Mouse (Mus musculus): ENCODE data around the gene Mylk. TPM values are rescaled to one million over a fixed set of nuclear protein-coding genes. Genes with fewer than 3 reads are reported as not detected.

The Mylk gene
- polyA plus RNA-seq, 1 experiment, result 90.1 TPM

DNA sequence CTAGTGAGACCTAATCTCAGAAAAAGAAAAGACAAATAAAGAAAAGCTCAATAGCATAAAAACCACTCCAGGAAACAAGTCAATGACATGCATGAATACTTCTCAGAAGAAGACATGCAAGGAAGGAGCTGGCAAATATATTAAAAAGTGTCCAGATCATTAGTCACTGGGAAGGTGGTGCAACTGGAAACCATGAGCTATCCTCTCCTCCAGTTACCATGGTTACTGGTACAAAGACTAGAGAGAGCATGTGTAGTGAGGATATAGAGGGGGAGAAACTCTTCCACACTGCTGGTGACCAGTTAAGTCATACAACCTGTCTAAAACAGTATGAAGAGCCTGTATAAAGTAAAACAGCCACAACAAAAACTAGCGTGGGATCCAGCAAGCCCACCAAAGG is 21.2 kb downstream of the Mylk start:
- Histone ChIP-seq H3K4me3 (replicated peaks) (peak overlapping the region; percentile 30), H3K9me3 (peaks cover 7% of the 10 kb centered on the region), H3K4me1 (peaks cover 43% of the 10 kb centered on the region), H3K36me3 (replicated peaks; ENCODE audit: low read length) (peaks cover 57% of the 10 kb centered on the region), H3K27me3 (replicated peaks) (no peaks in the 10 kb centered on the region)
- no peak for TF ChIP-seq FLI1 (IDR thresholded peaks at IDR 0.05; ENCODE audit: low read length)
- TF ChIP-seq GATA1 (IDR thresholded peaks at IDR 0.05; ENCODE audit: borderline replicate concordance, low read length), result no peak

DNA sequence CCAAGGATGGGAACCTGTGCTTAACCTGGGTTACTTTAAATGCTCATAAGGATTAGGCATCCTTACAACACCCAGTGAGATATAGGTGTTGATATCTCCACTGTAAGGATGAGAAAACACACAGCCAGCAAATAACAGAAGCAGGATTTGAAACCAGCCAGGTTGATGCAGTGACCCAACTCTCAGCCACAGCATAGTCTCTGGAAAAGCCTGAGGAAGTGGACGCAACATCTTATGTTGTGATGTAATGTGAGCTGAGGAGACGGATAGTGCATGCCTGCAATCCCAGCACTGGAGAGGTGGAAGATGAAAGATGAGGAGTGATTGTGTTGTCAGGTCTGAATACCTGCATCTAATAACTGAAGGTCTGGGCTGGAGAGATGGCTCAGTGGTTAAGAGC is 22.4 kb downstream of the Mylk start:
- H3K4me1 ChIP-seq, result peaks cover 44% of the 10 kb centered on the region
- peaks cover 52% of the 10 kb centered on the region for H3K36me3 ChIP-seq (replicated peaks; ENCODE audit: low read length)
- H3K27me3 ChIP-seq (replicated peaks), result no peaks in the 10 kb centered on the region
- peaks cover 7% of the 10 kb centered on the region for H3K9me3 ChIP-seq
- no peak overlapping the region for H3K4me3 ChIP-seq (replicated peaks)
- TF ChIP-seq GATA1 (IDR thresholded peaks at IDR 0.05; ENCODE audit: borderline replicate concordance, low read length) (no peak), FLI1 (IDR thresholded peaks at IDR 0.05; ENCODE audit: low read length) (no peak)

DNA sequence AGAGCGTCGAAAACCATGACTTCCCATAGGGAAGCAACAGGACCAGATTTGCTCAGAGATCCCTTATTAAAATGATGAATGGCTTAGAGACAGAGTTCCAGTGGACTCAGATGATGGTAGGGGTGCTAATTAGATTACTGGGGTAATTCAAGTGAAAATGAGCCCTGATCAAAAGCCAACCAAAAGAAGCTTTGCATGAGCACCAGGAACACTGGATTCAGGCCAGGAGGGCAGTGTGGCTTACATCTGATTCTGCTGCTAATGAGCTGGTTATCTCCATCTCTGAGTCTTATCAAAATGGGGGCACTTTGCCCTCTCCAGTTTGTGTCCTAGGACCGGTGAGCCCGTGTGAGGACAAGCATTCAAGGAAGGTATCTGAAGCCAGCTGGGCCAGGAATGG is 23.4 kb downstream of the Mylk start:
- H3K4me3 ChIP-seq (replicated peaks), result no peak overlapping the region
- peaks cover 48% of the 10 kb centered on the region for H3K4me1 ChIP-seq
- H3K27me3 ChIP-seq (replicated peaks), result no peaks in the 10 kb centered on the region
- peaks cover 7% of the 10 kb centered on the region for H3K9me3 ChIP-seq
- H3K36me3 ChIP-seq (replicated peaks; ENCODE audit: low read length), result peaks cover 47% of the 10 kb centered on the region
- TF ChIP-seq GATA1 (IDR thresholded peaks at IDR 0.05; ENCODE audit: borderline replicate concordance, low read length), result no peak
- TF ChIP-seq FLI1 (IDR thresholded peaks at IDR 0.05; ENCODE audit: low read length), result no peak

- Histone ChIP-seq H3K9me3 (peaks cover 7% of the 10 kb centered on the region), H3K4me3 (replicated peaks) (no peak overlapping the region), H3K4me1 (peaks cover 41% of the 10 kb centered on the region), H3K27me3 (replicated peaks) (no peaks in the 10 kb centered on the region), H3K36me3 (replicated peaks; ENCODE audit: low read length) (peaks cover 42% of the 10 kb centered on the region)
- TF ChIP-seq FLI1 (IDR thresholded peaks at IDR 0.05; ENCODE audit: low read length), result no peak
- TF ChIP-seq GATA1 (IDR thresholded peaks at IDR 0.05; ENCODE audit: borderline replicate concordance, low read length), result no peak
Measured at GRCm38 (mm10) chr16:34770127-34770526, 25.1 kb downstream of the Mylk start.

GRCm38 (mm10) chr16:34772445-34773032 is 27.5 kb downstream of the Mylk start:
- no peak for TF ChIP-seq GATA1 (IDR thresholded peaks at IDR 0.05; ENCODE audit: borderline replicate concordance, low read length)
- no peak for TF ChIP-seq FLI1 (IDR thresholded peaks at IDR 0.05; ENCODE audit: low read length)
- no peak overlapping the region for H3K4me3 ChIP-seq (replicated peaks)
- no peaks in the 10 kb centered on the region for H3K27me3 ChIP-seq (replicated peaks)
- peaks cover 32% of the 10 kb centered on the region for H3K4me1 ChIP-seq
- H3K9me3 ChIP-seq, result no peaks in the 10 kb centered on the region
- peaks cover 35% of the 10 kb centered on the region for H3K36me3 ChIP-seq (replicated peaks; ENCODE audit: low read length)

DNA sequence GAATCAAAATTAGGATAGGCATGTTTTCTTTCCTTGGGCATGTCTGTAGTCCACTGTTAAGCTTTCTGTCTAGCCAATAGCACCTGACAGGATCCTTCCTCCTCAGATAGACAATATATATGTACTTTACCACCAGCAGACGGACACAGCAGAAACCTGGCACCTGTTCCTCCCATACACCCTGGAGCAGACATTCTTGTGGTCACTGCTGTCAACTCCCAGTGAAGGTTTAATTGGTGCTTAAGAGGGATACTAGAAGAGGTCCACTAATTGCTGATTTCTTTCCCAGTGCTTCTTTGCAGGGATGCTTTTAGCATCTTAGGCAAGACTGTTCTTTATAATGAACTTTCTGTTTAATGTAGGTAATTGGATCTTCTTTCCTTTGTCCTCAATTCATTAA is 37.4 kb downstream of the Mylk start:
- TF ChIP-seq GATA1 (IDR thresholded peaks at IDR 0.05; ENCODE audit: borderline replicate concordance, low read length) (no peak), FLI1 (IDR thresholded peaks at IDR 0.05; ENCODE audit: low read length) (no peak)

DNA sequence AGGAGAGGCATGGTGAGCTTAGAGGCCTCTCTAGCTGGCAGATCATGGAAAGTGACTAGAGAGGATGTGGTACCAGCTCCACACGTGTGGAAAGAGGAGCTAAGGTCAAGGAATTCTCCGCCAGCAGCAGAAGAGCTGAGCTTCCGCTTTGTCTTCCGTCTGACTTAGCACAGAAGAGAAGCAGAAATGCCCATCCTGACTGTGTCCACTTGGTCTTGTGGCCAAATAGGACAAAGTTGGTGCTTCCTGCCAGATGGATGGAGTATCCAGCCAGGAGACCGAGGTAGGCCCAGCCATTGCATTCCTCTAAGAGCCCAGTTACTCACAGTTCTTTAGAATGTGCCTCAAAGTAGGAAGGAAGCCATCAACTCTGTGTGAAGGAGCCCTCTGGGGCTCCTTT is 38.5 kb downstream of the Mylk start:
- TF ChIP-seq FLI1 (IDR thresholded peaks at IDR 0.05; ENCODE audit: low read length) (no peak), GATA1 (IDR thresholded peaks at IDR 0.05; ENCODE audit: borderline replicate concordance, low read length) (no peak)

More for the DNA sequence above, 37.4 kb downstream of the Mylk start:
- H3K4me1 ChIP-seq, result peaks cover 69% of the 10 kb centered on the region
- no peaks in the 10 kb centered on the region for H3K9me3 ChIP-seq
- no peak overlapping the region for H3K4me3 ChIP-seq (replicated peaks)
- no peaks in the 10 kb centered on the region for H3K27me3 ChIP-seq (replicated peaks)
- peaks cover 13% of the 10 kb centered on the region for H3K36me3 ChIP-seq (replicated peaks; ENCODE audit: low read length)

DNA sequence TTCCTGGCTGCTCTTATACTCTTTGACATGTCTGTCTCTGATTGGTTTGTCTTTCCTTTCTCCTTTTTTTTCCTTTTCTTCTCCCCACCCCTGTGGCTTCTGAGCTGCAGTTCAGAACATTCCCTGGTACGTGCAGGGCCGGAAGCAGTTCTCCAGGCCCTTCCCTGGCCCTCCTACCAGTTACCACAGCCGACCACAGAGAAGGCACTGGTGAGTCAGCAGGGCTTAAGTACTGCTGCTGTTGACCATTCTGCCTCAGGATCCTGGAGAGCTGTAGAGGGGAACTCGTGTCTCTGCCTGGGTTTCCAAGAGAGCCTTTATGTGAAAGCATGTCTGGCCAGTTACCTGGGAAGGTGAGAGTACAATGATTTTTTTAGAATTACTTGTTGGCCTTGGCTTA is 39.7 kb downstream of the Mylk start:
- Histone ChIP-seq H3K4me1 (peaks cover 92% of the 10 kb centered on the region), H3K9me3 (no peaks in the 10 kb centered on the region), H3K4me3 (replicated peaks) (peak overlapping the region; percentile 87), H3K36me3 (replicated peaks; ENCODE audit: low read length) (peaks cover 30% of the 10 kb centered on the region), H3K27me3 (replicated peaks) (no peaks in the 10 kb centered on the region)
- TF ChIP-seq GATA1 (IDR thresholded peaks at IDR 0.05; ENCODE audit: borderline replicate concordance, low read length) (no peak), FLI1 (IDR thresholded peaks at IDR 0.05; ENCODE audit: low read length) (no peak)

More for the DNA sequence above, 38.5 kb downstream of the Mylk start:
- H3K36me3 ChIP-seq (replicated peaks; ENCODE audit: low read length), result peaks cover 20% of the 10 kb centered on the region
- H3K9me3 ChIP-seq, result no peaks in the 10 kb centered on the region
- H3K4me3 ChIP-seq (replicated peaks), result peak overlapping the region; percentile 47
- H3K4me1 ChIP-seq, result peaks cover 80% of the 10 kb centered on the region
- H3K27me3 ChIP-seq (replicated peaks), result no peaks in the 10 kb centered on the region

DNA sequence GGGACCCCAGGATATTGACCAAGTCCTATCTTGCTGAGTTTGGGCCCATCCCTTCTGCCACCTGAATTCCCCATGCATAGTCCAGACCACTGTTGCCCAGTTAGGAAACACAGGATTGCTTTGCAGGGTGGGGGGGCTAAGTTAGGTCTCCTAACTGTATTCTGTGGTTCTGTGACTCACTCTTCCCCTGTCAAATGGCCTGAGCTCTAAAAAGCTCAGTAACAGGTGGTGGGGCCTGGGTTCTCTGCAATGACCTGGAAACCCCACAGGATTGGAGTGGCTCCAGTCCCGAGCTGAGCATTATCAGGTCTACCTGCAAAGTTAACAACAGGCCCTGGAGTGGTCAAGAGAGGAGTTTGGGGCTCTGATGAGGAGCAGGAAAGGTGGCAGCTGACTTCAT is 47.5 kb downstream of the Mylk start:
- TF ChIP-seq FLI1 (IDR thresholded peaks at IDR 0.05; ENCODE audit: low read length) (no peak), GATA1 (IDR thresholded peaks at IDR 0.05; ENCODE audit: borderline replicate concordance, low read length) (no peak)
- Histone ChIP-seq H3K4me3 (replicated peaks) (no peak overlapping the region), H3K9me3 (peaks cover 4% of the 10 kb centered on the region; the same call in 1 of the 2 replicates), H3K4me1 (peaks cover 98% of the 10 kb centered on the region), H3K36me3 (replicated peaks; ENCODE audit: low read length) (peaks cover 77% of the 10 kb centered on the region), H3K27me3 (replicated peaks) (no peaks in the 10 kb centered on the region)

DNA sequence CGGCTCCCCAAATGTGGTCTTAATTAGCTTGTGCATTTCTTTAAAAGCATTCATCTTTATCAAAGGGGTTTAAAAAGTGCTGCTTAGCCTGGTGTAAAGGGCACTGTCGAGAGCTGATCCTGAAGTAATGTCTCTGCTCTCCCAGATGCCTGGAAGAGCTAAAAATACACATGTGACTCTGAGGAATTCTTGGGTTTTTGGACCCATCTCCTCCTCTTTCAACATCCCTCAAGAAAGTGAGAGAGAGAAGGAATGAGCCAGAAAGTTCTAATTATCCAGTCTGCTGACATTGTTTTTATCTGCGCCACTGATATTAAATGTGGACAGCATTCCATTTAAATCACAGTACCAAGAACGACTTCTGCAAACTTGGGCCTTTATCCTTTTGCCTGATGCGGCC is 48.0 kb downstream of the Mylk start:
- TF ChIP-seq GATA1 (IDR thresholded peaks at IDR 0.05; ENCODE audit: borderline replicate concordance, low read length), result no peak
- no peak for TF ChIP-seq FLI1 (IDR thresholded peaks at IDR 0.05; ENCODE audit: low read length)
- peaks cover 98% of the 10 kb centered on the region for H3K4me1 ChIP-seq
- peaks cover 78% of the 10 kb centered on the region for H3K36me3 ChIP-seq (replicated peaks; ENCODE audit: low read length)
- H3K9me3 ChIP-seq, result peaks cover 4% of the 10 kb centered on the region; the same call in 1 of the 2 replicates
- H3K27me3 ChIP-seq (replicated peaks), result no peaks in the 10 kb centered on the region
- H3K4me3 ChIP-seq (replicated peaks), result no peak overlapping the region

Measured in megakaryocyte, embryonic 14.5 days (primary cell).